10 mouse cellular contexts compared by ENCODE assay signal in the genomic region with DNA sequence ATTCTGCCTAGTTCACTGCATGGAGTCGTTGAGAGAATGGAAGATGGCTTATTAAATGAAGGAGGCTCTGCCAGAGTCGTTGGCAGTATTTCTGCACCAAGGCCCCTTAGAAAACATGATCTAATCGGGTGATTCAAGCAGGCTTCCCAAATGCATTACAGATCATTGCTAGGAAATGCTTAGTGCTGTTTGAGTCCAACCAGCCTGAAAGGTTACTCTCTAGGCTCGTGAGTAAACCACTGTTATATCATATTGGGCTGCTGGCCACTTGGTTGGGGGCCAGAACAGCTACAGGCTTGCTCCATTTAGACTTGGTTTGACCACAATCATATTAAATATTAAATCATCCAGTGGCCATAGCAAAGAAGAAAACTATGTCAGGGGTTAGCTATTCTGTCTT.
A peak's percentile ranks its signal among the peaks of the same experiment; 100 is the strongest.
DNase-seq lines count a peak whose midpoint lies in the region; ATAC-seq lines count a peak whose summit lies in the region.
"Had no signal": no experiment of that assay in that cellular context is flagged by ENCODE, and none has a peak within 500 bp of the region (broad histone marks: within the 10 kb centered on the region; RNA-seq: fewer than 3 reads in every experiment).

No protein-coding gene starts in this region.

- DNase-seq in kidney, postnatal 10 days: peak; percentile 52
- no peak for DNase-seq in kidney, adult 18-20 months
- peak; percentile 94 for DNase-seq in NIH3T3 (ENCODE audit: low read depth)
- peak; percentile 66 for DNase-seq in adrenal gland, postnatal 25 days
- DNase-seq in gastrocnemius, postnatal 4 days (ENCODE audit: low spot score in 2 of 2): peak; percentile 48 to 78
- DNase-seq in cerebellum, postnatal 25 days: no peak
- DNase-seq: kidney, postnatal 36 days; spleen, adult 18-20 months had no signal

- no peak for ATAC-seq in granulocyte monocyte progenitor cell, adult 5-6 weeks (replicated peaks; ENCODE audit: poor library complexity, severe bottlenecking)
- ATAC-seq in inflammation-experienced regulatory T-cells, adult 6 months: no peak

Comparison
In these comparisons a context has a peak if more than half of its experiments do, and no peak if none do; other contexts are left out.
1. DNase-seq: peak in kidney, postnatal 10 days (single experiment), NIH3T3 (single experiment), adrenal gland, postnatal 25 days (single experiment) and gastrocnemius, postnatal 4 days (2 of 2); none in kidney, adult 18-20 months (single experiment) and cerebellum, postnatal 25 days (0 of 2).